Mouse (Mus musculus): ENCODE results near the gene Ccn6.

Ccn6 gene

GRCm38 (mm10) chr10:39161406-39161805 lies 2.2 kb downstream of the Ccn6 start:
- no peak for DNase-seq (ENCODE audit: low read depth, low spot score)

DNA sequence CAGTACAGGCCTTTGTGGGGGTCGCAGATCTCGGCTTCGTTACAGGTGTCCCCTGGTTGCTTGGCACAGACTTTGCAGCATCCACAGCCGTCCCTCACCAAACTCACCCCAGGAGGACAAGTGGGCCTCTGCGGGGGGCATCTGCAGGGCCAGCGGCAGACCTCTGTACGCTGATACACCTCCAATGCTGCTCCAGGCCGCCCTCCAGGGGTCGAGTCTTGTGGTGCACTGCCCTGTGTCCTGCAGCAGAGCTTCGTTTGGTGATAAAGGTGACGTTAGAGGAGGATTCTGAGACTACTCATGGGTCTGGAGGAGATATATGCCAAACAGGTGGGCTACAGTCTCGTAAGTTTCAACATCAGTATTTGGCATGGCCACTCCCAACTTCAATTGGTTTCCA lies 5.3 kb downstream of the Ccn6 start:
- DNase-seq (ENCODE audit: low read depth, low spot score) = no peak

- DNase-seq (ENCODE audit: low read depth, low spot score) = no peak
Observed at GRCm38 (mm10) chr10:39157321-39157720, 6.3 kb downstream of the Ccn6 start.

- no peak for DNase-seq (ENCODE audit: low read depth, low spot score)
Observed at GRCm38 (mm10) chr10:39156719-39157118, 6.9 kb downstream of the Ccn6 start.

- DNase-seq (ENCODE audit: low read depth, low spot score) = no peak
Observed at GRCm38 (mm10) chr10:39142216-39142615, 21.4 kb downstream of the Ccn6 start.

DNA sequence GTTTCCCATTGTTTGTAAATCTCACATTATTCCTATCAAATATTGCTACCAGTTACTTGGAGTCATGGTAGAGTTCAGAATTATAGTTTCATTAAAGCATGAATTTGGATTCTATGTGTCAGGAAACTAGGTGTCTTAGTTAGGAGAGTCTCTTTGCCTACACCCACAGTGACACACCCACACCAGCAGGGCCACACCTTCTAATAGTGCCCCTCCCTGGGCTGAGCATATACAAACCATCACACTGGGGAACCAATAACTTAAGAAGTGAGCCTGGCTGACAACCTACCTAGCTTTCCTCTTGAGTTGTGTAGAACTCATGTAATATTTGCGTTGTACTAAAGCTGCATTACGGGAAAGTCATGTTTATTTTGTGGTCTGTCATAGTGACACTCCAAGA lies 22.2 kb downstream of the Ccn6 start:
- peak; percentile 19 for DNase-seq (ENCODE audit: low read depth, low spot score)

DNA sequence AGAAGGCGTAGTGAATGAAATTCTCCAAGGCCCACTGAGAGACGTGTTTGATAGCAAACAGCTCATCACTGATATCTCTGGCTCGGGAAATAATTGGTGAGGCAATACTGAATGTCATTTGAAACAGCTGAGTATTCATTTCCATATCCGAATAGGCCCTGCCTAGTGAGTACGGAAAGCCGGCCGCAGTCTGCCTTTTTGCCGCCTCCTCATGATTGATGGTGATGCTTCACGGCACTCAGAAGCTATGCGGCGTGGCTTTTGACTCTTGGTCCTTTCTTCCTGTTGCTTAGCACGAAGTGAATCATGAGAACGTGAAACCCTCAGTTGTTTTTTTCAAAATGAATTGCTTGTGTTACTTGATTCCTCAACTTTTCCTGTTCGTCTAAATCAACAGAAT lies 22.8 kb downstream of the Ccn6 start:
- no peak for DNase-seq (ENCODE audit: low read depth, low spot score)

DNA sequence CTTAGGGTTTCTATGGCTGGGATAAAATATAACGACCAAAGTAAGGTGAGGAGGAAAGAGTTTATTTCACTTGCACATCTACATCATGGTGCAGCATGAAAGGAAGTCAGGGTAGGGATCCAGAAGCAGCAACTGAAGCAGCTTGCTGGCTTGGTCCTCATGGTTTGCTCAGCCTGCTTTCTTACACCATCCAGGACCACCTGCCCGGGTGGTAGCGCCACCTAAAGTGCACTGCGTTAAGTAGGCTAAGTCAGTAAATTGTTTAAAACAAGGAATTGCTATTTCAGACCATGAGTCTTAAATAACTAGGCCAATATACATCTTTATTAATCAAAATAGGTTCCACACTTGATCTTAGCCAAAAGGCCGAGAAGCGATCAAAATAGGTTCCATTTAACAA lies 24.8 kb downstream of the Ccn6 start:
- no peak for DNase-seq (ENCODE audit: low read depth, low spot score)

DNA sequence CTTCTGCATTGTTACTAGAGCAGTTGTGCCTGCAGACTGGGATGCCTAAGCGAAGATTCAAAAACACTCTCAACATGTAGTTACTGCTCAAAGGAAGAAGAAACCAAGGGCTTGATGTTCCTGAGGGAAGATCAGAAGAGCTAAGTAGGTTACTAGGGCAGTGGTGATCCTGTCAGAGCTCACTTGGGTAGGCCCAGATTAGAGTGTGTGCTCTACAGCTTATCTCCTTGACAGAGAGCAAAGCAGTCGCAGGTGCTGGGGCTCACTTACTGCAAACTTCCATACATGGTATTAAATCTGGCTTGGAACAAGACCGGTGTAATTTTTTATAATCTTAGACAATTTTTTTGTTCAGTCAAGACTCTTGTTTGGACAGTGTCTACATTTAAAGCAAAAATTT lies 25.8 kb downstream of the Ccn6 start:
- no peak for DNase-seq (ENCODE audit: low read depth, low spot score)

DNA sequence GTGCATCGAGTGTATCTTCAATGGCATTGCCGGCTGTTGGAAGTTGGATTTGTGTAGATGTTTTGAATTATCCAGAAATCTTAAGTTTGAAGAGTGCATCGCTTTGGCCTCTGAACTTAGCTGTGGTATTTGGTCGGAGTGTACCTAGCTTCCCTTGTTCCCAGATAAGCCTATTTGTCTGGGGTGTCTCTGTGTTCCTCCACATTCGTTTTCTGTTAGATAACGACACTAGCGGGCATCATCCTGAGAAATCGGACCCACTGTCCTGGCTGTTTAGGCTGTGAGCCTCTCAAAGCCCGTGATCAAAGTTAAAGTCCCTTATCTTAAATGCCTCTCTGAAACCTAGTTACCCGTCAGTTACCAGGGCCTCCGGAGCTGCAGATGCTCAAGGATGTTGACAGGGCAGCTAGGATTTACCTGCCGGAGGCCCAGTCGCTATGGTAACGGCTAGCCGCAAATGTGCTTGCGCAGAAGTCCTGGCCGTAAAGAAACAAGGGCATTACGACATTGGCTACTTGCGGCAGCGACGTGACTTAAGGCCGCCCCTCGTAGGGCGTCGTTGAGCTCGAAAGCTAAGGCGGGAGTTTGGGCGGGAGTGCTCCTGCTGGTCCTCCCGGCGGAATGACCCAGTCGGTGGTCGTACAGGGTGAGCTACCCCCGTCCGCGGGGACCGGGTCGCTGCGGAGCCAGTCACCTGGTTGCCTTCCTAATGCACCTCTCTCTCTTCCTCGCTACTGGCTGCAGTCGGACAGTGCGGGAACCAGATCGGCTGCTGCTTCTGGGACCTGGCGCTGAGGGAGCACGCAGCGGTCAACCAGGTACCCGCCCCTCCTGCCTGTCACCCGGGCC lies 29.9 kb downstream of the Ccn6 start, which contains the start of the genes Fam229b and Tube1:
Gene Fam229b (minus strand): TSS at position 453 of the 849 bp plus-strand sequence.
Gene Tube1 (plus strand): TSS at position 515 of the 849 bp plus-strand sequence.
- peak; percentile 80 for DNase-seq (ENCODE audit: low read depth, low spot score)

DNA sequence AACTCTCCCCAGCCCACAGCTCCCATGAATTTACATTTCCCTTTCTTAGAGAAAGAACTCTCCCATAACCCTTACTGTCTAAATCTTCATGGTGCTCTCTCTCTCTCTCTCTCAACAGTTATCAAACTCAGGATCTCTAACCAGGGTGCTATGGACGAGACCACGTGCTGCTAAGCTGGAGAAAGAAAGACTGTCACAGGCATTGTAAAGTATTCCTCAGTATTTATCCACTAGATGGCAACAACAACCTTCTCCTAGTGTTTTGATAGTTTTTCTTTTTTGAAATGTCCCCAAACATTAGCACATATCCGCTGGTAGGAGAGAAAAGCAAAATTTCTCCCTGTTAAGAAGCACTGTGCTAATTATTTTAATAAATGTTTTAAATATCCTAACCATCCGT lies 42.2 kb downstream of the Ccn6 start:
- DNase-seq (ENCODE audit: low read depth, low spot score) = no peak

GRCm38 (mm10) chr10:39109489-39109874 lies 54.1 kb downstream of the Ccn6 start:
- DNase-seq (ENCODE audit: low read depth, low spot score) = no peak

DNA sequence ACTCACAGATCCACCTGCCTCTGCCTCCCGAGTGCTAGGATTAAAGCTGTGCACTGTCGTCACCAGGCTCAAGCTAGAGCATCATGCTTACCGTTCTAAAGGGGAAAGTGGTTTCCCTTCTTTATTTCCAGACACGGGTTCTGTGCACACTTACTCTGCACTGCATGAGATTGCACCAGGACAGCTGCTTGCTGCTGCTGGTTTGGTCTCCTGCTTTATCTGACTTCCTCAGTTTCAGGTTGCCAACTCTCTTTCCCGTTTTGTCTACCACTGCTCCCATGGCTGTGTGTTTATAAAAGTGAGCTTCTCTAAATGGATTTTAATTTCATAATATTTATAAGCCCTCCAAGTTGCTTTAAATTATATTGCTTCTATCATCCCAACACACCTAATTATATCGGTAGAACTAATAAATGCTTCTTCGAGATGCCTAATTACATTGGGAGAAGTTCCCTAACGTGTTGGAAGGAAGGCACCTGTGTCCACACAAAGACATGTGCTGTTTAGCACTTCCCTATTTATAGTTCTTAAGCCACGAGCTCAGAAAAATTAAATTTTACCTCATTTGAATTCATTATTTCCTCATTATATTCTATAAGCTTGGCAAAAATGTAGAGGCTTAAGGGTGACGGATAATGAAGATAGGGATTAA lies 54.6 kb downstream of the Ccn6 start:
- no peak for DNase-seq (ENCODE audit: low read depth, low spot score)

GRCm38 (mm10) chr10:39106935-39107334 lies 56.7 kb downstream of the Ccn6 start:
- no peak for DNase-seq (ENCODE audit: low read depth, low spot score)

DNA sequence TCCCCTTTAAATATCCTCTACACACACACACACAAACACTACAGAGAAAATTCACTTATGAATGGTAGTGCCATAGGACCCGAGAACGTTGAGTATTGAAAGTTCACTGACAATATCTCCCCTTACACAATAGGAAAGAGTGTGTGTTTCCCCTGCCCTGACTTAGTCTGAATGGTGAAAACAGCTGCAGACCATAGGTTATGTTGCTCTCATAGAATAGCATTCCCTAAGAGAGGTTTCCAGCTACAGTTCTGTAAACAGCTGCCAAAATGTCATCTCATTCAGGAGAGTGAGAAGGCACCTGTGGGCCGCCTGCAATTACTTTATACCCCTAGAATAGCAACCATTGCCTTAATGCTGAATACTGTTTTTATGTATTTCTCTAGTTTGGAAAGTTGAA lies 57.2 kb downstream of the Ccn6 start:
- DNase-seq (ENCODE audit: low read depth, low spot score) = no peak

DNA sequence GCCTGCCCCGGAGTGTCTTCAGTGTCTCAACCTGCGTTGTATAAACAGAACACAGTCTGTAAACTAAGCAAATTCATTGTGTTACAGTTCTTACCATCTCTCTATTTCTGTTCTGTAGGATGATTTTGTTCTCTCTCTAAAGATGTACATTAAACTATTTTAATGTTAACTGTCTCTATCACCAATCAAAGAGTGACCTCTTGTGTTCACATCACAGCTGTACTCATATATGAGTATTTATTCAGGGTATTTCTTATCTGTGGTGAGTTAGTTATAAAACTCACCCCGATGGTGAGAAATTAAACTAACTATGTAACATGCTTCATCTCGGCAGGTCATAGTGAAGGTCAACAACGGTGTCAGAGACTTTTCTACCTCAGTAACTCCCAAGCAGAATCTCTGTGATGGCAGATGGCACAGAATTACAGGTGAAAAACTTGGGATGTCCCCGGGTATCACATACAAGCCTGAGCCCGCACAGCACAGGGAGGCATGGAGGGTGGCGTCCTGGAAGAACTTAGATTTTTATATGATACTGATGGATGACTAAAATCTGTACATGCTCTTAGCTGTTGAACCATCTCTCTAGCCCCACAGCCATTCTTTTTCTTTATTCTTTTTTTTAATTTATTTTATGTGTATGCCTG lies 58.7 kb downstream of the Ccn6 start:
- no peak for DNase-seq (ENCODE audit: low read depth, low spot score)
